Mouse (Mus musculus) heart, embryonic 14.5 days (tissue): ENCODE results near the gene Tekt2. TPM values are rescaled to one million over a fixed set of nuclear protein-coding genes. Genes with fewer than 3 reads are reported as not detected.

Experiments used
- ATAC-seq: fragments of 200-750 bp; cut with Nextera tagmentation; 2 replicates; pipeline ENCODE4 v1.8.0; 2017; ENCODE audit warnings: low read depth, moderate TSS enrichment; ENCODE audit not compliant: insufficient number of reproducible peaks, insufficient read depth, low FRiP score
- H3K27ac ChIP-seq, 2 experiments: fragments of 200-500 bp in 1 of 2; fragments of 300-500 bp in 1 of 2; sonication (generic) in 1 of 2; replicated peaks in 1 of 2; 2 replicates each; pipeline ENCODE4 v1.5.1; 2012 to 2014; ENCODE audit warnings: low read depth in 2 of 2, low read length in 2 of 2, control low read depth in 1 of 2, mild to moderate bottlenecking in 1 of 2, mixed read lengths in 1 of 2; ENCODE audit not compliant: control insufficient read depth in 1 of 2, insufficient read depth in 1 of 2
- H3K27me3 ChIP-seq: fragments of 300-500 bp; sonication (generic); 2 replicates; pipeline ENCODE4 v1.6.1; 2014; ENCODE audit warnings: mild to moderate bottlenecking, low read length, control low read depth; ENCODE audit not compliant: control insufficient read depth, insufficient read depth
- H3K36me3 ChIP-seq: fragments of 300-500 bp; sonication (generic); 2 replicates; pipeline ENCODE4 v1.6.1; 2014; ENCODE audit warnings: mild to moderate bottlenecking, control low read depth, low read length, mixed read lengths; ENCODE audit not compliant: control insufficient read depth, insufficient read depth
- H3K4me1 ChIP-seq, 2 experiments: fragments of 200-500 bp in 1 of 2; fragments of 300-500 bp in 1 of 2; sonication (generic) in 1 of 2; 2 replicates each; pipeline ENCODE4 v1.6.1; 2012 to 2014; ENCODE audit warnings: low read length in 2 of 2, control low read depth in 1 of 2, mixed read lengths in 1 of 2; ENCODE audit not compliant: control insufficient read depth in 2 of 2, insufficient read depth in 2 of 2
- H3K4me2 ChIP-seq: fragments of 300-500 bp; sonication (generic); 2 replicates; pipeline ENCODE4 v1.6.1; 2014; ENCODE audit warnings: mild to moderate bottlenecking, low read length
- H3K4me3 ChIP-seq, 2 experiments: fragments of 200-500 bp in 1 of 2; fragments of 300-500 bp in 1 of 2; sonication (generic) in 1 of 2; 2 replicates each; pipeline ENCODE4 v1.5.1; 2012 to 2014; ENCODE audit warnings: low read length in 2 of 2, mild to moderate bottlenecking in 2 of 2, control low read depth in 1 of 2, low read depth in 1 of 2, moderate library complexity in 1 of 2; ENCODE audit not compliant: control insufficient read depth in 1 of 2, insufficient read depth in 1 of 2
- H3K9ac ChIP-seq: fragments of 300-500 bp; sonication (generic); 2 replicates; pipeline ENCODE4 v1.6.1; 2014; ENCODE audit warnings: mild to moderate bottlenecking, low read length
- H3K9me3 ChIP-seq: fragments of 300-500 bp; sonication (generic); 2 replicates; pipeline ENCODE4 v1.6.1; 2016; ENCODE audit warnings: low read length, control low read depth; ENCODE audit not compliant: control insufficient read depth
- WGBS: fragments of 180-500 bp; shearing (Covaris S2); extraction: QIAGEN DNeasy Blood & Tissue Kit; methylation state at CpG from one replicate; pipeline ENCODE4 v1.1.7; 2014; 5-methylcytosine and 5-hydroxymethylcytosine counted together
- polyA plus RNA-seq: library from polyadenylated mRNA; unstranded; fragments of >200 nt; fragmentation: Nextera tagmentation; extraction: Ambion mirVana; gene quantifications from 2 replicates; pipeline ENCODE4 v1.2.1, GENCODE M21; 2014

Gene Tekt2
- polyA plus RNA-seq, 1 experiment from 2014 or later: 0.96 TPM

GRCm38 (mm10) chr4:126275081-126275480 lies 50.4 kb downstream of the Tekt2 start:
- no peaks in the 10 kb centered on the region for H3K27me3 ChIP-seq
- H3K9ac ChIP-seq: no peak overlapping the region
- H3K4me2 ChIP-seq: no peak overlapping the region
- ATAC-seq: no peak
- H3K9me3 ChIP-seq: no peaks in the 10 kb centered on the region
- 91% methylated on average over 4 of the region's 4 CpGs for WGBS
- no peak overlapping the region for H3K4me3 ChIP-seq
- H3K36me3 ChIP-seq: peaks cover 40% of the 10 kb centered on the region
- H3K4me1 ChIP-seq: no peaks in the 10 kb centered on the region
- H3K27ac ChIP-seq: no peak overlapping the region

GRCm38 (mm10) chr4:126273753-126274152 lies 51.7 kb downstream of the Tekt2 start:
- Histone ChIP-seq H3K27me3 (no peaks in the 10 kb centered on the region), H3K4me3 (no peak overlapping the region), H3K9ac (no peak overlapping the region), H3K9me3 (no peaks in the 10 kb centered on the region), H3K36me3 (peaks cover 40% of the 10 kb centered on the region), H3K4me2 (no peak overlapping the region), H3K27ac (no peak overlapping the region), H3K4me1 (no peaks in the 10 kb centered on the region)
- ATAC-seq: no peak
- WGBS: 77% methylated on average over 13 of the region's 13 CpGs

Other genes starting within 250 kb of the Tekt2 start
- 45.4 and 49.1 TPM in 2 replicates for gene Lsm10, start 229.1 kb downstream of the Tekt2 start, polyA plus RNA-seq
- 13.1 and 17.8 TPM in 2 replicates for gene Stk40, start 221.7 kb downstream of the Tekt2 start, polyA plus RNA-seq
- 31.8 and 33.9 TPM in 2 replicates for gene Eva1b, start 177.9 kb downstream of the Tekt2 start, polyA plus RNA-seq
- gene Sh3d21, start 162.2 kb downstream of the Tekt2 start, polyA plus RNA-seq: 2.5 and 2.7 TPM in 2 replicates
- gene Thrap3, start 122.9 kb downstream of the Tekt2 start, polyA plus RNA-seq: 132 and 148 TPM in 2 replicates
- gene Map7d1, start 69.3 kb downstream of the Tekt2 start, polyA plus RNA-seq: 41.8 and 46.8 TPM in 2 replicates
- 17.8 and 30.5 TPM in 2 replicates for gene Trappc3, start 63.4 kb downstream of the Tekt2 start, polyA plus RNA-seq
- gene Col8a2, start 38.9 kb downstream of the Tekt2 start, polyA plus RNA-seq: 3.8 and 4.8 TPM in 2 replicates
- 23.7 and 25.1 TPM in 2 replicates for gene Adprhl2, start 4.0 kb downstream of the Tekt2 start, polyA plus RNA-seq
- gene Ago3, start 103.9 kb upstream of the Tekt2 start, polyA plus RNA-seq: 11.1 and 12.0 TPM in 2 replicates
- 4.2 and 4.8 TPM in 2 replicates for gene Ago1, start 142.9 kb upstream of the Tekt2 start, polyA plus RNA-seq
- 1.6 TPM in 2 replicates for gene Ago4, start 207.8 kb upstream of the Tekt2 start, polyA plus RNA-seq
- 21.2 and 22.3 TPM in 2 replicates for gene Clspn, start 231.2 kb upstream of the Tekt2 start, polyA plus RNA-seq